Mouse (Mus musculus): Measurements from ENCODE around the gene Hoxb9. TPM values are rescaled to one million over a fixed set of nuclear protein-coding genes. Genes with fewer than 3 reads are reported as not detected.

Hoxb9 gene
- not detected for total RNA-seq (2023)

GRCm38 (mm10) chr11:96270996-96271540 is at the start of gene Hoxb9:
Gene Hoxb9 (plus strand): TSS chr11:96271457.

GRCm38 (mm10) chr11:96281855-96282570 is 10.8 kb downstream of the Hoxb9 start, which contains the start of gene Hoxb8:
Gene Hoxb8 (plus strand): TSS chr11:96281905.

GRCm38 (mm10) chr11:96285771-96286738 is 14.8 kb downstream of the Hoxb9 start, which contains the start of gene Hoxb7:
Gene Hoxb7 (plus strand): TSS chr11:96286623.

GRCm38 (mm10) chr11:96291681-96292564 is 20.7 kb downstream of the Hoxb9 start, which contains the start of gene Hoxb6:
Gene Hoxb6 (plus strand): TSS chr11:96292476.

GRCm38 (mm10) chr11:96303151-96304099 is 32.2 kb downstream of the Hoxb9 start, which contains the start of gene Hoxb5:
Gene Hoxb5 (plus strand): TSS chr11:96303336.

GRCm38 (mm10) chr11:96317608-96318367 is 46.5 kb downstream of the Hoxb9 start, which contains the start of gene Hoxb4:
Gene Hoxb4 (plus strand): TSS chr11:96318267.

GRCm38 (mm10) chr11:96323154-96323553 is 51.9 kb downstream of the Hoxb9 start, which contains the start of gene Hoxb3:
Gene Hoxb3 (plus strand): TSS chr11:96323326.

Other genes starting within 250 kb of the Hoxb9 start
- gene Gip, start 246.9 kb upstream of the Hoxb9 start, total RNA-seq (2023), result not detected
- 10 to 100 TPM; 54.4 to 61.7 TPM for gene Snf8, start 236.6 kb upstream of the Hoxb9 start, total RNA-seq (2023)
- gene Ube2z, start 206.1 kb upstream of the Hoxb9 start, total RNA-seq (2023), result 10 to 100 TPM; 30.2 to 32.2 TPM
- gene Atp5g1, start 195.8 kb upstream of the Hoxb9 start, total RNA-seq (2023), result 100 to 1,000 TPM in 1 of 2 experiments, 10 to 100 TPM in 1; 94.9 to 107 TPM
- not detected for gene Calcoco2, start 159.5 kb upstream of the Hoxb9 start, total RNA-seq (2023)
- not detected for gene Ttll6, start 137.7 kb upstream of the Hoxb9 start, total RNA-seq (2023)
- not detected for gene Hoxb13, start 77.1 kb upstream of the Hoxb9 start, total RNA-seq (2023)
- not detected for gene Hoxb8, start 10.4 kb downstream of the Hoxb9 start, total RNA-seq (2023)
- not detected for gene Hoxb7, start 15.2 kb downstream of the Hoxb9 start, total RNA-seq (2023)
- not detected for gene Hoxb6, start 21.0 kb downstream of the Hoxb9 start, total RNA-seq (2023)
- not detected for gene Hoxb5, start 31.9 kb downstream of the Hoxb9 start, total RNA-seq (2023)
- 1 to 10 TPM; 2.2 to 5.1 TPM for gene Hoxb4, start 46.8 kb downstream of the Hoxb9 start, total RNA-seq (2023)
- 1 to 10 TPM in 1 of 2 experiments, under 1 TPM in 1; 0.99 to 1.7 TPM for gene Hoxb3, start 51.9 kb downstream of the Hoxb9 start, total RNA-seq (2023)
- not detected for gene Hoxb2, start 79.1 kb downstream of the Hoxb9 start, total RNA-seq (2023)
- gene Hoxb1, start 94.3 kb downstream of the Hoxb9 start, total RNA-seq (2023), result 1 to 10 TPM in 1 of 2 experiments, under 1 TPM in 1; 0.70 to 1.1 TPM
- 1 to 10 TPM in 1 of 2 experiments, under 1 TPM in 1; 0.72 to 1.2 TPM for gene Skap1, start 193.1 kb downstream of the Hoxb9 start, total RNA-seq (2023)